Mouse (Mus musculus) kidney, postnatal 10 days (tissue): ENCODE measurements around the gene Tmem97.

Source experiments
- DNase-seq: peaks from one replicate; pipeline ENCODE4 v3.0.0; 2021; ENCODE audit warnings: mixed read lengths

The Tmem97 gene

GRCm38 (mm10) chr11:78509148-78509547, 41.4 kb downstream of the Tmem97 start:
- DNase-seq, result peak; percentile 51

DNA sequence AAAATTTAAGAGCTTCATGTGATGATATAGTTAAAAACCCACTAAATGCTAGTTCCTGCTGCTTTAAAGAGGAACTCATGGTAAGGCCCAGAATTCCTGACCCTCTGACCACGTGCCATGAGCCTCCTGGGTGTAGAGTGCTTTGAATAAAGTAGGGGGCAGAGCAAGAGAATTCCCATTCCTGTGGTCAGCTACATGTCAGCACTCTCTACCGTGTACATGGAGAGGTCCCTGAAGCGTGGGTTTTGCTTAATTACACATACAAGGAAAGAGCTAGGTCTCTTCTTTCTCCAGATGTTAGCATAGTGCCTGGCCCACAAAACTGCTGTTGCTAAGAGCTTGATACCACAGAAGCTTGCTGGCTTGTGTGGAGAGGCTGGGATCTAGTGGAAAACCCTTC, 45.1 kb downstream of the Tmem97 start:
- DNase-seq, result no peak

- no peak for DNase-seq
Observed at GRCm38 (mm10) chr11:78502909-78503650, 47.5 kb downstream of the Tmem97 start, which contains the start of gene Sebox. Gene Sebox (plus strand): TSS chr11:78503447.

DNA sequence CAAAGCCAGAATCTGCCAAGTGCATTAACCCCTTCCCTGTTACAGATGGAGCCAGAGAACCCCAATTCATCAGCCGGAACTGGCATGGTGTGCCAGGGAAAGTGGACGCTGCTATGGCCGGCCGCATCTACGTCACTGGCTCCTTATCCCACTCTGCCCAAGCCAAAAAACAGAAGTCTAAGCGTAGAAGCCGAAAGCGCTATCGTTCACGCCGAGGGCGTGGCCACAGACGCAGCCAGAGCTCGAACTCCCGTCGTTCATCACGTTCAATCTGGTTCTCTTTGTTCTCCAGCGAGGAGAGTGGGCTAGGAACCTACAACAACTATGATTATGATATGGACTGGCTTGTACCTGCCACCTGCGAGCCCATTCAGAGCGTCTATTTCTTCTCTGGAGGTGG, 49.0 kb downstream of the Tmem97 start:
- no peak for DNase-seq

GRCm38 (mm10) chr11:78500623-78501202, 49.9 kb downstream of the Tmem97 start:
- no peak for DNase-seq

DNA sequence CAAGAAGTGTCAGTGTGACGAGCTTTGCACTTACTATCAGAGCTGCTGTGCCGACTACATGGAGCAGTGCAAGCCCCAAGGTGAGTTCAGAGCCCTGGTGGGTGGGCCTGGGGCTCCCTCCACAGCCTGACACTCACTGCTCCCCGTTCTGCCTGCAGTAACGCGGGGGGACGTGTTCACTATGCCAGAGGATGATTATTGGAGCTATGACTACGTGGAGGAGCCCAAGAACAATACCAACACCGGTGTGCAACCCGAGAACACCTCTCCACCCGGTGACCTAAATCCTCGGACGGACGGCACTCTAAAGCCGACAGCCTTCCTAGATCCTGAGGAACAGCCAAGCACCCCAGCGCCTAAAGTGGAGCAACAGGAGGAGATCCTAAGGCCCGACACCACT, 51.0 kb downstream of the Tmem97 start:
- DNase-seq, result no peak

DNA sequence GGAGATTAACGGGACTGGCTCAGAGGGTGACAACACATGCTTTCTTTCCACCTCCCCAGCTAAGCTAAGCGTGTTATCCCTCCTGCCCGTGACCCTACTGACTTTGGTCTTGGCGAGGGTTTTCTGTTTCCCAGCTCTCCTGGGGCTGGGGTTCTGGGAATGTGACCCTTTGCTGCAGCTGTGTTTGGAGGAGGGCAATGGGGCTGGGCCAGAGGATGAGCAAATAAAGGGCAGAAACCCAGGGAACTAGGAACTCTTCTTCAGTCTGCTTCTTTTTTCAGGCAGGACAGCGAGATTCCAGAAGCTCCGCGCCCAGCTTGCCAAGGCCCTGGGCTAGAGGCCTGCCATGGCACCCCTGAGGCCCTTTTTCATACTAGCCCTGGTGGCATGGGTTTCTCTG, 51.6 kb downstream of the Tmem97 start, which contains the start of gene Vtn:
Gene Vtn (plus strand): TSS at position 88 of the 400 bp plus-strand sequence.
- no peak for DNase-seq

DNA sequence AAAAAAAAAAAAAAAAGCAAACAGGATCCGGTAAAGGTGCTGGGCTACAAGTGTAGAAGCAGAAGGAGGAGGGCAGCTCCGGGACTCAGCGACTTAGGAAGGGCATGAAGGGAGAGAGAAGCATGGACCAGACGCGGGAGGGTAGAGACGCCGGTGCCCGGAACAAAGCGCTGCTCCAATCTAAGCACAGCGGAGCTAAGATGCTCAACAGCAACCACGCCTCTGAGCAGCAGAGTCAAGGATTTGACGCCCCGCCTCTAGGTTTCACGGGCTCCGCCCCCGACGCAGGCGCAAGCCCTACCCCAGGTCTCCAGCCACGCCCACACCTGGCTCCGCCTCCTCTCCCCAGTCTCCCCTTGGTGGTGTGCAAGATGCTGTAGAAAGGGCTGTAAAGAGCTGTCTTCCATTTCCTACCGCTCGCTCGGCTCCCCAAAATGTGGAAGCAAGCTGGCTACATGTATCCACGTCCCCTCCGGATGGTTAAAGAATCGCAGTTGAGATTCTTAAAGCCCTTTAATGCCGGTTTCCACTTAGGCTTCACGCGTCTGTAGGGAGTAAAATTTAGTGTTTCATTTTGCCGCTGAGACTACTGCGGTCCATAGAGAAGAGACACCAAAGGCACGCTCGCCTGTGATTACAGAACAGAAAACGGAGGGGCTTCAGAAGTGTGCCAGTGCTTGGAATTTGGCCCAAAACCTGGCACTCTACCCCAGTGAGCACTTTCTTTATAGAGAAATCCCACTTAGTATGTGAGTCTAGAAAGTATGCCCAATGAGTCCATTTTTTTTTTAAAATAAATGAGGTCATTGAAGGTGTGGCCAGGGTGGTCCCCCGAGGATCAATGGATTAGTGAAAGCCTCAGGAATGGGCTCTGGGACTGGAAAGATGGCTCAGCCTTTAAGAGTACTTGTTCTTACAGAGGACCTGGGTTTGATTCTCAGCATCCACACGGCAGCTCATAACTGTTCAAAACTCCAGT, 52.7 kb downstream of the Tmem97 start, which contains the start of gene Sarm1:
Gene Sarm1 (minus strand): TSS at position 211 of the 979 bp plus-strand sequence.
- DNase-seq, result peak; percentile 94

DNA sequence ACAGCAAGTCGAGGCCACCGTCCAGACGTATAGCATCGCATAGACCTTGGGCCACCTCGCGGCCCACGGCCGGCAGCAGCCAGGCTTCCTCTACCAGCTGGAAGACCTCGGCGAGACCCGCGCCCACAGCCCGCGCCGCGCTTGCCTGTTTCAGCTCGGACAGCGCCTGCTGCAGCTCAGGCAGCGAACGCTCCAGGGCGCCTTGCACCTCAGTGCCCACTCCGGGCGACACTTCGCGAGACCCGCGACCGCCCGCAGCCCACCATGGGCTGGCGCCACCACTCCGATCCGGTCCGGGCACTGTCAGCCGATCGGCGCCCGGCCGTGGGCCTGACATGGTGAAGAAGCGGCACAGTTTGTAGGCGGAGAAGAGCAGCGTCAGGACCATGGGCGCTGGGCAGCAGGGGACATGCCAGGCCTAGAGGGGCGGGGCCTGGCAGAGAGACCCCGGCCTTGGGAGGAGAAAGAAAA, 53.5 kb downstream of the Tmem97 start:
- DNase-seq, result peak; percentile 53

- DNase-seq, result peak; percentile 80
Observed at GRCm38 (mm10) chr11:78495904-78496303, 54.7 kb downstream of the Tmem97 start.
